In the genomic region with DNA sequence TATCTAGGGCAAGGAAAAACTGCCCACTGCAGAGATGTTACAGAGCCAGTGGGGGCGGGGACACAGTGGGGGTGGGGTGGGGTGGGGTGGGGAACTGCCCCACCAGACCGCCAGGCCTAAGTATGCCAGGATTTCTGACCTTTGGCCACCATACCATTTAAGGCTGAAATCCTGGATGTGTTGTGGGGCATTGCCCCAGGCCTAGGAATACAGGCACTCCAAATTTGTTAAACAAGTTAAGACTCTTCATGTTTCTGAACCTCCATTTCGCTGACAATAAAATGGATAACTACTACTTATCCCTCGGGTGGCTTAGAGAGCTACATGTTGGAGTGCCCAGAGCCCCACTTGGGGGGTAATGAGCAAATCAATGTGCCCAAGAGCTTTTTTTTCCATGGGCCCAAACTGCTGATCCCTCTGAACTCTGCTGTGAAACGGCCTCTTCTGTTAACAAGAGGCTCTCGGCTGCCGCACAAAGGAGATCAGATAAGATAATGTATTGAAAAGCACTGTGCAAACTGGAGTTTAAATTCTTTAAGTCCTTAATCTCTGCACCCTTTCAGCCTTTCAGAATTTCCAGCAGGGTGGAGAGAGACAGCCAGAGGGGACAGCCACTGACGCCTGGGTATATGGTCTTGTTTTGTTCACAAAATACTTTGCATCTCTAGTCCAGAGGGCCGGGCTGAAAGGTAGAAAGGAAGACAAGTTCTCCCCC, we compare ENCODE assay signal across 11 mouse cellular contexts. TPM values are rescaled to one million over a fixed set of nuclear protein-coding genes. Genes with fewer than 3 reads are reported as not detected.
A peak's percentile ranks its signal among the peaks of the same experiment; 100 is the strongest.
DNase-seq lines count a peak whose midpoint lies in the region; ATAC-seq lines count a peak whose summit lies in the region.
"Had no signal": no experiment of that assay in that cellular context is flagged by ENCODE, and none has a peak within 500 bp of the region (broad histone marks: within the 10 kb centered on the region; RNA-seq: fewer than 3 reads in every experiment).

No protein-coding gene starts in this region.

- peaks cover 99% of the 10 kb centered on the region for H3K27me3 ChIP-seq in heart, embryonic 13.5 days (replicated peaks)
- H3K27me3 ChIP-seq in hindbrain, embryonic 12.5 days = peaks cover 92% of the 10 kb centered on the region
- peaks cover 68% of the 10 kb centered on the region for H3K27me3 ChIP-seq in neural tube, embryonic 11.5 days (ENCODE audit: control insufficient read depth, insufficient read depth, low read length)

- H3K9me3 ChIP-seq in heart, embryonic 13.5 days = no peaks in the 10 kb centered on the region
- H3K9me3 ChIP-seq in hindbrain, embryonic 12.5 days (replicated peaks) = no peaks in the 10 kb centered on the region
- no peaks in the 10 kb centered on the region for H3K9me3 ChIP-seq in neural tube, embryonic 11.5 days (ENCODE audit: control insufficient read depth, low read length)

- peak overlapping the region; percentile 63 for H3K9ac ChIP-seq in heart, embryonic 13.5 days
- H3K9ac ChIP-seq in hindbrain, embryonic 12.5 days = peak overlapping the region; percentile 46
- H3K9ac ChIP-seq in neural tube, embryonic 11.5 days (ENCODE audit: low read length) = peak overlapping the region; percentile 31; the same call in 1 of the 2 replicates

- intact Hi-C loops in heart, postnatal 10 days (cut with DNase I) = no loop called here

- peak overlapping the region; percentile 95 for H3K4me2 ChIP-seq in heart, embryonic 13.5 days
- H3K4me2 ChIP-seq in hindbrain, embryonic 12.5 days (replicated peaks) = peak overlapping the region; percentile 81
- peak overlapping the region; percentile 68 for H3K4me2 ChIP-seq in neural tube, embryonic 11.5 days (ENCODE audit: low read depth)

- no peaks in the 10 kb centered on the region for H3K36me3 ChIP-seq in heart, embryonic 13.5 days
- no peaks in the 10 kb centered on the region for H3K36me3 ChIP-seq in hindbrain, embryonic 12.5 days
- no peaks in the 10 kb centered on the region for H3K36me3 ChIP-seq in neural tube, embryonic 11.5 days (ENCODE audit: control insufficient read depth, insufficient read depth, low read length)

- WGBS in heart, embryonic 13.5 days = 19% methylated on average over 9 of the region's 9 CpGs
- 3% methylated on average over 9 of the region's 9 CpGs for WGBS in hindbrain, embryonic 12.5 days
- WGBS in neural tube, embryonic 11.5 days = 6% methylated on average over 9 of the region's 9 CpGs

- H3K4me3 ChIP-seq in heart, embryonic 13.5 days = peak overlapping the region; percentile 75
- peak overlapping the region; percentile 55 for H3K4me3 ChIP-seq in hindbrain, embryonic 12.5 days
- H3K4me3 ChIP-seq in neural tube, embryonic 11.5 days (ENCODE audit: low read depth, low read length) = peak overlapping the region; percentile 58

- no peak for ATAC-seq in heart, embryonic 13.5 days (ENCODE audit: extremely low read depth, insufficient number of reproducible peaks, low FRiP score, low TSS enrichment)
- ATAC-seq in hindbrain, embryonic 12.5 days (ENCODE audit: low FRiP score) = no peak
- ATAC-seq in neural tube, embryonic 11.5 days (ENCODE audit: insufficient read depth, low FRiP score, low TSS enrichment) = no peak

- no peak for DNase-seq in heart, postnatal 10 days
- DNase-seq in embryo, embryonic 11 days = peak; percentile 44
- no peak for DNase-seq in neural tube, embryonic 11.5 days (ENCODE audit: low spot score)
- no peak for DNase-seq in cerebellum, adult 11-12 months
- no peak for DNase-seq in gastrocnemius, postnatal 10 days
- DNase-seq in urinary bladder, postnatal 14 days (ENCODE audit: low spot score) = no peak
- DNase-seq: adrenal gland, postnatal 14 days; heart, postnatal 14 days had no signal

- H3K27ac ChIP-seq in heart, embryonic 13.5 days (replicated peaks) = no peak overlapping the region
- H3K27ac ChIP-seq in hindbrain, embryonic 12.5 days = 0 out of 2 replicates have a peak overlapping the region, but pooled peaks have one; percentile 26
- H3K27ac ChIP-seq in neural tube, embryonic 11.5 days (ENCODE audit: low read depth, low read length) = no peak overlapping the region

- peaks cover 32% of the 10 kb centered on the region for H3K4me1 ChIP-seq in heart, embryonic 13.5 days
- H3K4me1 ChIP-seq in hindbrain, embryonic 12.5 days = peaks cover 33% of the 10 kb centered on the region
- no peaks in the 10 kb centered on the region; the same call in none of the 2 replicates for H3K4me1 ChIP-seq in neural tube, embryonic 11.5 days (ENCODE audit: control insufficient read depth, insufficient read depth, low read length)

RNA-seq across cellular contexts. Expression of gene Msx2, which starts 2.3 kb away (rescaled TPM):
- polyA plus RNA-seq in heart, embryonic 13.5 days (2015; fragmentation: Nextera tagmentation; extraction: Ambion mirVana) = 3.6 and 4.4 TPM in 2 replicates
- total RNA-seq in heart, postnatal 10 days (2021) = 1 to 10 TPM in 1 of 2 experiments, under 1 TPM in 1; 0.79 to 1.1 TPM
- polyA plus RNA-seq in hindbrain, embryonic 12.5 days (2016; fragmentation: Nextera tagmentation; extraction: Ambion mirVana) = 60.3 and 65.2 TPM in 2 replicates
- 20.2 and 21.0 TPM in 2 replicates for polyA plus RNA-seq in neural tube, embryonic 11.5 days (2014; fragmentation: Nextera tagmentation; extraction: Ambion mirVana)
- total RNA-seq in gastrocnemius, postnatal 10 days (2021) = under 1 TPM in 1 of 2 experiments, not detected in 1; 0.23 TPM
- polyA plus RNA-seq: liver, embryonic 16.5 days had no signal
